Mouse (Mus musculus): Measurements from ENCODE around the gene Hsp90aa1.

- TF ChIP-seq CTCF (IDR thresholded peaks at IDR 0.05; ENCODE audit: extremely low read depth, insufficient read depth, insufficient read length, insufficient replicate concordance), result no peak
- TF ChIP-seq POLR2A (IDR thresholded peaks at IDR 0.05; ENCODE audit: low read depth, low read length), result no peak
These were observed 4.9 kb upstream of the Hsp90aa1 start for GRCm38 (mm10) chr12:110707451-110707850.

Measured in spleen, adult 2 months (tissue).